Mouse (Mus musculus): Measurements from ENCODE around the gene Ciz1. TPM values are rescaled to one million over a fixed set of nuclear protein-coding genes. Genes with fewer than 3 reads are reported as not detected.
A peak's percentile ranks its signal among the peaks of the same experiment; 100 is the strongest.

The Ciz1 gene
- total and polyA plus RNA-seq, 3 experiments = 62.9 to 306 (median 213) TPM

DNA sequence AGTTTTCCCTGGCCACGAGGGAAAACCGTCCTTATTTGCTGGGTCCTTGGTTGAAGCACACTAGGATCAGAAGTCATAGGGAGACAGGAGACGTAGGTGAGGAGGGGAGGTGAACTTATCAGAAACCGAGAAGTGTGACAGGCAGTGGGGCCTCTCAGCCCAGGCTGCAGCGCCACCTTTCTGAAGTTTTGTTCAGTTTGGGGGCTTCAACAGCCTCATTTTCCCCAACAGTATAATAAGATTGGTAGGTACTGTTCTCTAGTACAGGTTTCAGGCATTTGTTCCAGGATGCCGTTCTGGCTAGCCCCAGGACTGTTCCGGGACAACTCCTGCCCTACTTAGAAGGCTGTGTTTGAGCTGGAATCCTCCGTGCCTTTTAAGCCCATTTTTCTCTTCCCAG is 42.8 kb downstream of the Ciz1 start:
- DNase-seq (ENCODE audit: low spot score) (peak; percentile 64), ATAC-seq (ENCODE audit: extremely low read depth, insufficient number of reproducible peaks, low FRiP score, poor library complexity, severe bottlenecking) (no peak)
- H3K4me3 ChIP-seq (ENCODE audit: low read depth, low read length) = peak overlapping the region; percentile 96
- H3K4me1 ChIP-seq (ENCODE audit: insufficient read depth, low read depth, low read length) = peaks cover 31% of the 10 kb centered on the region
- H3K27me3 ChIP-seq (ENCODE audit: insufficient read depth, low read length) = peaks cover 29% of the 10 kb centered on the region
- H3K36me3 ChIP-seq (replicated peaks) = peaks cover 25% of the 10 kb centered on the region
- TF ChIP-seq TAL1 (conservative IDR thresholded peaks at IDR 0.05; ENCODE audit: low read depth, low read length) = no peak
- TF ChIP-seq GATA1 (IDR thresholded peaks at IDR 0.05; ENCODE audit: borderline replicate concordance, low read length) = no peak
- TF ChIP-seq CTCF (IDR thresholded peaks at IDR 0.05; ENCODE audit: low read depth, low read length) = no peak
- TF ChIP-seq POLR2AphosphoS5 (IDR thresholded peaks at IDR 0.05; ENCODE audit: insufficient replicate concordance, low read depth, low read length) = no peak
- no peak for TF ChIP-seq GATA2 (IDR thresholded peaks at IDR 0.05; ENCODE audit: borderline replicate concordance, low read depth, low read length)
- 0 out of 2 replicates have a peak, but pooled peaks cover 4% of the 10 kb centered on the region for H3K9me3 ChIP-seq (replicated peaks)

DNA sequence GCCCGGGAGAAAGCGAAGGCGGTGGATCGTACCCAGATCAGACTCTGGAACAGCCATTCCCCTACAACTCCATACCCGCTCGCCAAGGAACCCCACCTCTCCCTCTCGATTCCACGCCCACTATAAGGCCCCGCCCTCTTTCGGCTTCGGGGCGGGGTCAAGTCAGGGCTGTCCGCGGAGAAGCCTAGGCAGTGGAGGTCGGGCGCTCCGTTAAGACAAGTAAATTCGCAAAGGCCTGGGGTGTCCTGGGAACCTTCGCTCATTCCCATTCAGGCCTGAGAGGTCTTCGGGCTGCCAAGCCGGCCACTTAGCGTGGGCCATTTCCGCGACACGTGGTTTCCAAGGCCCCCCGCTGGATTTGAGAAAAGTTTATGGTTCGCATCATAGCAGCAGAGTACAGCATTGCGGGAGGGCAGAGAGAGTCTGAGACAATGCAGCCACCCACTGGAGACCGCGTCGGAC is 43.4 kb downstream of the Ciz1 start, which contains the start of gene Ptges2:
Gene Ptges2, plus strand, starts transcription at position 413 of the 462 bp plus-strand sequence.
- Histone ChIP-seq H3K4me1 (ENCODE audit: insufficient read depth, low read depth, low read length) (peaks cover 34% of the 10 kb centered on the region), H3K27me3 (ENCODE audit: insufficient read depth, low read length) (peaks cover 24% of the 10 kb centered on the region), H3K9me3 (replicated peaks) (0 out of 2 replicates have a peak, but pooled peaks cover 4% of the 10 kb centered on the region), H3K4me3 (ENCODE audit: low read depth, low read length) (peak within 1 kb of the TSS; percentile 96), H3K36me3 (replicated peaks) (peaks cover 31% of the 10 kb centered on the region)
- DNase-seq (ENCODE audit: low spot score) = peak; percentile 88
- no peak for TF ChIP-seq TAL1 (conservative IDR thresholded peaks at IDR 0.05; ENCODE audit: low read depth, low read length)
- no peak for TF ChIP-seq CTCF (IDR thresholded peaks at IDR 0.05; ENCODE audit: low read depth, low read length)
- no peak for TF ChIP-seq POLR2AphosphoS5 (IDR thresholded peaks at IDR 0.05; ENCODE audit: insufficient replicate concordance, low read depth, low read length)
- TF ChIP-seq GATA1 (IDR thresholded peaks at IDR 0.05; ENCODE audit: borderline replicate concordance, low read length) = no peak
- TF ChIP-seq GATA2 (IDR thresholded peaks at IDR 0.05; ENCODE audit: borderline replicate concordance, low read depth, low read length) = no peak
- ATAC-seq (ENCODE audit: extremely low read depth, insufficient number of reproducible peaks, low FRiP score, poor library complexity, severe bottlenecking) = peak; percentile 76

DNA sequence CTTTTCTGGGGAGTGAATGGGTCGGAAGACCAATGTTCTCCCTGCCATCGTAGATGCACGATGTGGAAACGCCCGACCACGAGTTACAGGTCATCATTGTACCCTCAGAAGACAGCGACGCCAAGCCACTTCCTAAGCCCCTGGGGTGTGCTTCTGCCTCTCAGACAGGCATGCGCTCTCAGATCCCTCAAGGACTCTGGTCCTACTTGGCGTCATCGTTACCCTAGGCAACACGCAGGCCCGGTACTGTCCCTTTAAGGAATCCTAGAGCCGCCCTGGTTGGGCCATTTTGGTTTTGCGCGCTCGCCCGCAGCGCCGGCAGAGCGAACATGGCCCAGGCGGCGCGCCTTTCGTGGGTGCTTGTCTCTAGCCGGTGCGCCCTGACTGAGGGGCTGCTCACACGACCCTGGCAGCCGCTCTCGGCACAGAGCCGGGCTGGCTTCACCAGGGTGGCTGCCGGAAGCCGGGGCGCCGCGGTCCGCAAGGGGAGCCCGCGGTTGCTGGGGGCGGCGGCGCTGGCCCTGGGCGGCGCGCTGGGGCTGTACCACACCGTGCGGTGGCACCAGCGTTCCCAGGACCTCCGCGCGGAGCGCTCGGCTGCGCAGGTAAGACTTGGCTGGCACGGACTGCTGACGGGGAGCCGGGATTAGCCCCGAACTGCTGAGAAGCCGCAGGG is 44.0 kb downstream of the Ciz1 start:
- 0 out of 2 replicates have a peak, but pooled peaks cover 4% of the 10 kb centered on the region for H3K9me3 ChIP-seq (replicated peaks)
- H3K27me3 ChIP-seq (ENCODE audit: insufficient read depth, low read length) = peaks cover 19% of the 10 kb centered on the region
- peak overlapping the region; percentile 96 for H3K4me3 ChIP-seq (ENCODE audit: low read depth, low read length)
- DNase-seq (ENCODE audit: low spot score) = peak; percentile 96
- H3K4me1 ChIP-seq (ENCODE audit: insufficient read depth, low read depth, low read length) = peaks cover 34% of the 10 kb centered on the region
- ATAC-seq (ENCODE audit: extremely low read depth, insufficient number of reproducible peaks, low FRiP score, poor library complexity, severe bottlenecking) = peak; percentile 70
- H3K36me3 ChIP-seq (replicated peaks) = peaks cover 36% of the 10 kb centered on the region
- no peak for TF ChIP-seq GATA2 (IDR thresholded peaks at IDR 0.05; ENCODE audit: borderline replicate concordance, low read depth, low read length)
- no peak for TF ChIP-seq POLR2AphosphoS5 (IDR thresholded peaks at IDR 0.05; ENCODE audit: insufficient replicate concordance, low read depth, low read length)
- TF ChIP-seq GATA1 (IDR thresholded peaks at IDR 0.05; ENCODE audit: borderline replicate concordance, low read length) = no peak
- TF ChIP-seq TAL1 (conservative IDR thresholded peaks at IDR 0.05; ENCODE audit: low read depth, low read length) = no peak
- no peak for TF ChIP-seq CTCF (IDR thresholded peaks at IDR 0.05; ENCODE audit: low read depth, low read length)

DNA sequence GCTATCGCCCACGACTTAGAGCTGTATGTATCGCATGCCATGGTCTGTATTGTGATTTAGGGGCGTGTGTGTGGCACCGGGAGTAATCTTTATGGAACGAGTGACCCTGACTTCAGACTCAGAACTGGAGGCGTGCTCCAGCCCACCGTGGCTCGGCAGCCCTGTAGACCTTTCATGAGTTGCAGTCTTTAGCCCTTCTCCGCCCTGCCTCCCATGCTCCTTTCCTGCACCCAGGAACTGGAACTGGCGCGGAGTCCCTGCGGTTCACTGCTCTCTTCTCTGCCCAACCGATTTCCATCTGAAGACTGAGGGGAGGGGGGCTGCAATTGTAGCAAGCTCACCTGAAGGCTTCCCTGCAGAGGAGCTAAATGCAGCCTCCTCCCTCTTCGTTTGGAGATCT is 44.6 kb downstream of the Ciz1 start:
- ATAC-seq (ENCODE audit: extremely low read depth, insufficient number of reproducible peaks, low FRiP score, poor library complexity, severe bottlenecking) = no peak
- peak; percentile 26 for DNase-seq (ENCODE audit: low spot score)
- H3K27me3 ChIP-seq (ENCODE audit: insufficient read depth, low read length) = peaks cover 16% of the 10 kb centered on the region
- TF ChIP-seq POLR2AphosphoS5 (IDR thresholded peaks at IDR 0.05; ENCODE audit: insufficient replicate concordance, low read depth, low read length) = no peak
- TF ChIP-seq GATA2 (IDR thresholded peaks at IDR 0.05; ENCODE audit: borderline replicate concordance, low read depth, low read length) = no peak
- no peak for TF ChIP-seq GATA1 (IDR thresholded peaks at IDR 0.05; ENCODE audit: borderline replicate concordance, low read length)
- TF ChIP-seq CTCF (IDR thresholded peaks at IDR 0.05; ENCODE audit: low read depth, low read length) = no peak
- TF ChIP-seq TAL1 (conservative IDR thresholded peaks at IDR 0.05; ENCODE audit: low read depth, low read length) = no peak
- peak overlapping the region; percentile 96 for H3K4me3 ChIP-seq (ENCODE audit: low read depth, low read length)
- peaks cover 34% of the 10 kb centered on the region for H3K4me1 ChIP-seq (ENCODE audit: insufficient read depth, low read depth, low read length)
- H3K9me3 ChIP-seq (replicated peaks) = 0 out of 2 replicates have a peak, but pooled peaks cover 4% of the 10 kb centered on the region
- peaks cover 42% of the 10 kb centered on the region for H3K36me3 ChIP-seq (replicated peaks)

DNA sequence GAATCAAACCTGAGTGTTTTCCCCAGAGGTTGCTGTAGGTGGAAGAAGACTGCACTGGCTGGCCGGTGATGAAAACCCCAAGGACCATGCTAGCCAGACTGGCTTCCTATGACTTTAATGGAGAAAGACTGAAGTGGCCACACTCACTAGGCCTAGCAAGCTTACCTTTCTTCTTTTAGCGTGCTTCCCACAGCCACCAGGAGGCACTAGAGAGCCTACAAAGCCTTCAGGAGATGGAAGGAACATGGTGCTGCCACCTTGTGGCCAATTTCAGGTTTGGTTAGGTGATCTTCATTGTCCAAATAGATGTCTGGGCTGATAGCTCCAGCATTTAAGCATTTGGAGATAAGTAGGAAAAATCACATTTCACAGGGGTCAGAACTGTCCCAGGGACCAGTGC is 52.5 kb downstream of the Ciz1 start:
- H3K36me3 ChIP-seq (replicated peaks) = peaks cover 49% of the 10 kb centered on the region
- H3K27me3 ChIP-seq (ENCODE audit: insufficient read depth, low read length) = peaks cover 6% of the 10 kb centered on the region; the same call in 1 of the 2 replicates
- DNase-seq (ENCODE audit: low spot score) (peak; percentile 59), ATAC-seq (ENCODE audit: extremely low read depth, insufficient number of reproducible peaks, low FRiP score, poor library complexity, severe bottlenecking) (no peak)
- H3K9me3 ChIP-seq (replicated peaks) = peaks cover 16% of the 10 kb centered on the region
- TF ChIP-seq CTCF (IDR thresholded peaks at IDR 0.05; ENCODE audit: low read depth, low read length) (peak; percentile 99), GATA1 (IDR thresholded peaks at IDR 0.05; ENCODE audit: borderline replicate concordance, low read length) (no peak), POLR2AphosphoS5 (IDR thresholded peaks at IDR 0.05; ENCODE audit: insufficient replicate concordance, low read depth, low read length) (no peak), GATA2 (IDR thresholded peaks at IDR 0.05; ENCODE audit: borderline replicate concordance, low read depth, low read length) (no peak), TAL1 (conservative IDR thresholded peaks at IDR 0.05; ENCODE audit: low read depth, low read length) (no peak)
- peaks cover 10% of the 10 kb centered on the region; the same call in 1 of the 2 replicates for H3K4me1 ChIP-seq (ENCODE audit: insufficient read depth, low read depth, low read length)
- no peak overlapping the region for H3K4me3 ChIP-seq (ENCODE audit: low read depth, low read length)

DNA sequence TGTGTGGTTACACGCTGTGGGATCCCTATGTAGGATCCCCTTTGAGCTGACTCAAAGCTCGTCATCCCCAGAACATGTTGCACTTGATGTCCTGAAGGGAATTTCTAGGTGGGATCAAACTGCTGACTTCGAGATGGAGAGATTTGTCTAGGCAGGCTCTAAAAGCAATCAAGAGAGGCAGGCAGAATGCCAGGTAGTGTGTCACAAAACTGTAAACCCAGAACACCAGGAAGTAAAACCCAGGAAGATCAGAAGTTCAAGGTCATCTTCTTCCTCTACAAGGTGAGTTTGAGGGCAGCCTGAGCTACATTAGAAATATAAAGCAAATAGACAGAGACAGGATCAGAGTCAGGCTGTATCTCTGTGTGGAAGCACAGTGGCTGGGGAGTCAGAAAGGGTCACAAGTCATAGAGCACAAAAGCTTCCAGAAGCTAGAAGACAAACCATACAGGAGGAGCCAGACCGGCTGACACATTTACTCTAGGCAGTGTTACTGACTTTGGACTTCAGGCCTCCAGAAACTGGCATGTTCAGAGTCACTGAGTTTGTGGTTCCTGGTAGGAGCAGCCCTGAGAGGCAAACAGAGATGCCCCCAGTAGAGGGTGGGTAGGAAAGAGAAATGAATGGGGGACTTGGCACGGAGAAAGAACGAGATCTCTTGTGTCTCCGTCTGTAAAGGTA is 55.2 kb downstream of the Ciz1 start:
- Histone ChIP-seq H3K4me3 (ENCODE audit: low read depth, low read length) (no peak overlapping the region), H3K9me3 (replicated peaks) (peaks cover 16% of the 10 kb centered on the region), H3K36me3 (replicated peaks) (peaks cover 22% of the 10 kb centered on the region), H3K27me3 (ENCODE audit: insufficient read depth, low read length) (peaks cover 6% of the 10 kb centered on the region; the same call in 1 of the 2 replicates), H3K4me1 (ENCODE audit: insufficient read depth, low read depth, low read length) (no peaks in the 10 kb centered on the region)
- DNase-seq (ENCODE audit: low spot score) (no peak), ATAC-seq (ENCODE audit: extremely low read depth, insufficient number of reproducible peaks, low FRiP score, poor library complexity, severe bottlenecking) (no peak)
- TF ChIP-seq POLR2AphosphoS5 (IDR thresholded peaks at IDR 0.05; ENCODE audit: insufficient replicate concordance, low read depth, low read length) (no peak), TAL1 (conservative IDR thresholded peaks at IDR 0.05; ENCODE audit: low read depth, low read length) (no peak), GATA2 (IDR thresholded peaks at IDR 0.05; ENCODE audit: borderline replicate concordance, low read depth, low read length) (no peak), GATA1 (IDR thresholded peaks at IDR 0.05; ENCODE audit: borderline replicate concordance, low read length) (no peak), CTCF (IDR thresholded peaks at IDR 0.05; ENCODE audit: low read depth, low read length) (no peak)

All from G1E (cell line).